Mouse (Mus musculus) MN1 (cell line): ENCODE results near the gene Olfr538.
"Not testable (repeated sequence)": the region's sequence is repeated elsewhere in the genome, so short reads cannot be mapped to it uniquely, and the experiment has no call there.

Experiments
- DNase-seq: peaks from one replicate; pipeline ENCODE4 v3.0.0-alpha.2; 2016; ENCODE audit warnings: low spot score

Gene Olfr538

DNA sequence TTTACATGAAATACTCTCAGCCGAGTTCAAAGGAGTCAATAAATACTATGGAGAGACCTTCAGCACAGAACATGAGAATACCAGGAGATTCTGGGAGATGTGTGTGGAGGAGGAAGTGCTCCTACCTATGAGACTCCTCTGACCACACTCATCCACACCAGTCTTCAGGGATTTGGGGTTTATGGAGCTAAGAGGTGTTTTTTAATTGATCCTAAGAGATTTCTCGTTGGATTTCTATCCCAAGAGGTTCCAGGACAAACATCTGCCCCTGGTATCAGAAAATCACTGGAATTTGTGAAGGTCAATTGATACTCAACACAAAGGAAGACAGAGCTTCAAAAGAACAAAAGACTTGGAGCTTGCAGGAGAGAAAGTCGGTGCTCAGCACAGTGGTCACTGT, at the start of gene Olfr538:
Olfr538 (plus strand) TSS at position 301 of the 400 bp plus-strand sequence.
- no peak for DNase-seq

DNA sequence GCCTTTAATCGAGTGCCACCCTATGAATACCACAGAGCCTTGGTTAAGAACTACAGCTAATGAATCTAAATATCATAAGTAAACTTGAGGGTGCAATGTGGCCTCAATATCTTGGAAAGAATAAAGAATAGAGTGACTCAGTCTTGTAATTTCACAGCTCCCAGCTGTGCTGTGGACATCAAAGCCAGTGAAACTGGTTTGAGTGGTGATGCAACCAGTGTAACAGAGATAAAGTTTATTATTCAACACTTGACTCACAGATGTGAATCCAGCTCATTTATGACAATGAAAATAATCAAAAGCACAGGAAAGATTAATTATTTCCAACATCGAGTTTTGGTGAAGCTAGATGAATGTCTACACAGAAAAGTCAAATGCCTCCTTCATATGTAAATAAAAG, 27.9 kb upstream of the Olfr538 start:
- DNase-seq = no peak

DNA sequence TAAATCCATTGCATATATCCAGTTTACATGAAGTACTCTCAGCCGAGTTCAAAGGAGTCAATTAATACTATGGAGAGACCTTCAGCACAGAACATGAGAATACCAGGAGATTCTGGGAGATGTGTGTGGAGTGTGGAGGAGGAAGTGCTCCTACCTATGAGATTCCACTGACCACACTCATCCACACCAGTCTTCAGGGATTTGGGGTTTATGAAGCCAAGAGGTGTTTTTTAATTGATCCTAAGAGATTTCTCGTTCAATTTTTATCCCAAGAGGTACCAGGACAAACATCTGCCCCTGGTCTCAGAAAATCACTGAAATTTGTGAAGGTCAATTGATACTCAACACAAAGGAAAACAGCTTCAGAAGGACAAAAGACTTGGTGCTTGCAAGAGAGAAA, 33.3 kb downstream of the Olfr538 start, which contains the start of gene Olfr46:
Olfr46 (plus strand) TSS at position 301 of the 400 bp plus-strand sequence.
- not testable (repeated sequence) for DNase-seq
